Mouse (Mus musculus): Measurements from ENCODE around the gene Gosr2.

Gosr2 gene

GRCm38 (mm10) chr11:103697565-103698176 lies at the start of gene Gosr2:
TSS of gene Gosr2 (minus strand) at chr11:103697898.
- peak; percentile 96 for DNase-seq (ENCODE audit: extremely low spot score)

- no peak for DNase-seq (ENCODE audit: extremely low spot score)
These were observed 37.5 kb upstream of the Gosr2 start for GRCm38 (mm10) chr11:103735046-103735781.

- DNase-seq (ENCODE audit: extremely low spot score) = no peak
These were observed 36.8 kb upstream of the Gosr2 start for GRCm38 (mm10) chr11:103734411-103735045.

GRCm38 (mm10) chr11:103733961-103734360 lies 36.3 kb upstream of the Gosr2 start:
- no peak for DNase-seq (ENCODE audit: extremely low spot score)

GRCm38 (mm10) chr11:103733069-103733468 lies 35.4 kb upstream of the Gosr2 start:
- DNase-seq (ENCODE audit: extremely low spot score) = no peak

GRCm38 (mm10) chr11:103732306-103732705 lies 34.6 kb upstream of the Gosr2 start:
- no peak for DNase-seq (ENCODE audit: extremely low spot score)

- no peak for DNase-seq (ENCODE audit: extremely low spot score)
These were observed 33.9 kb upstream of the Gosr2 start for GRCm38 (mm10) chr11:103731594-103731993.

- no peak for DNase-seq (ENCODE audit: extremely low spot score)
These were observed 31.7 kb upstream of the Gosr2 start for GRCm38 (mm10) chr11:103729282-103729985.

- DNase-seq (ENCODE audit: extremely low spot score) = no peak
These were observed 26.7 kb upstream of the Gosr2 start for GRCm38 (mm10) chr11:103724331-103724771.

- DNase-seq (ENCODE audit: extremely low spot score) = peak; percentile 20
These were observed 24.4 kb upstream of the Gosr2 start for GRCm38 (mm10) chr11:103722040-103722481.

GRCm38 (mm10) chr11:103721468-103722039 lies 23.9 kb upstream of the Gosr2 start:
- peak; percentile 28 for DNase-seq (ENCODE audit: extremely low spot score)

- DNase-seq (ENCODE audit: extremely low spot score) = no peak
These were observed 21.7 kb upstream of the Gosr2 start for GRCm38 (mm10) chr11:103719436-103719835.

GRCm38 (mm10) chr11:103716971-103717370 lies 19.3 kb upstream of the Gosr2 start:
- no peak for DNase-seq (ENCODE audit: extremely low spot score)

- DNase-seq (ENCODE audit: extremely low spot score) = no peak
These were observed 16.4 kb upstream of the Gosr2 start for GRCm38 (mm10) chr11:103714074-103714473.

GRCm38 (mm10) chr11:103711851-103712587 lies 14.3 kb upstream of the Gosr2 start:
- DNase-seq (ENCODE audit: extremely low spot score) = peak; percentile 25

GRCm38 (mm10) chr11:103709982-103710381 lies 12.3 kb upstream of the Gosr2 start:
- DNase-seq (ENCODE audit: extremely low spot score) = no peak

- no peak for DNase-seq (ENCODE audit: extremely low spot score)
These were observed 9.3 kb upstream of the Gosr2 start for GRCm38 (mm10) chr11:103707005-103707404.

- no peak for DNase-seq (ENCODE audit: extremely low spot score)
These were observed 528 bp upstream of the Gosr2 start for GRCm38 (mm10) chr11:103698226-103698625.

GRCm38 (mm10) chr11:103696851-103697564 lies 690 bp downstream of the Gosr2 start:
- DNase-seq (ENCODE audit: extremely low spot score) = no peak

GRCm38 (mm10) chr11:103693241-103693640 lies 4.5 kb downstream of the Gosr2 start:
- no peak for DNase-seq (ENCODE audit: extremely low spot score)

Data from embryo, embryonic 9.5 days (tissue).